Mouse (Mus musculus) adrenal gland, adult 8-10 months (tissue): ENCODE data around the gene 1300017J02Rik. TPM values are rescaled to one million over a fixed set of nuclear protein-coding genes. Genes with fewer than 3 reads are reported as not detected.

Experiments
- DNase-seq: peaks from one replicate; pipeline ENCODE4 v3.0.0; 2022
- total RNA-seq, 4 experiments: library from RNA; stranded (reverse); gene quantifications; 2 replicates each; pipeline ENCODE4 v1.2.4; 2022

Gene 1300017J02Rik
- total RNA-seq, 4 experiments from 2014 or later: 0.56 to 1.6 (median 1.3) TPM; not detected in 1

GRCm38 (mm10) chr9:103271104-103271503 is 33.8 kb downstream of the 1300017J02Rik start:
- DNase-seq: no peak

GRCm38 (mm10) chr9:103265778-103266177 is 39.1 kb downstream of the 1300017J02Rik start:
- no peak for DNase-seq

GRCm38 (mm10) chr9:103252906-103253305 is 52.0 kb downstream of the 1300017J02Rik start:
- DNase-seq: no peak

- peak; percentile 15 for DNase-seq
These were observed 56.3 kb downstream of the 1300017J02Rik start for GRCm38 (mm10) chr9:103248618-103249017.

- DNase-seq: no peak
These were observed 58.2 kb downstream of the 1300017J02Rik start for GRCm38 (mm10) chr9:103246526-103247168.

GRCm38 (mm10) chr9:103243640-103244039 is 61.2 kb downstream of the 1300017J02Rik start:
- DNase-seq: no peak

GRCm38 (mm10) chr9:103241206-103241605 is 63.7 kb downstream of the 1300017J02Rik start:
- DNase-seq: no peak

GRCm38 (mm10) chr9:103239471-103239870 is 65.4 kb downstream of the 1300017J02Rik start:
- no peak for DNase-seq

- DNase-seq: no peak
These were observed 70.2 kb downstream of the 1300017J02Rik start for GRCm38 (mm10) chr9:103234565-103235165.

GRCm38 (mm10) chr9:103234059-103234458 is 70.8 kb downstream of the 1300017J02Rik start:
- no peak for DNase-seq

GRCm38 (mm10) chr9:103233006-103233395 is 71.9 kb downstream of the 1300017J02Rik start:
- DNase-seq: no peak

- DNase-seq: no peak
These were observed 72.5 kb downstream of the 1300017J02Rik start for GRCm38 (mm10) chr9:103232232-103233005.

- DNase-seq: peak; percentile 45
These were observed 74.5 kb downstream of the 1300017J02Rik start, which contains the start of the genes Gm20425 and Trf for GRCm38 (mm10) chr9:103230151-103230951. Gene Gm20425 (minus strand): TSS chr9:103230307. Gene Trf (minus strand): TSS chr9:103230444.

GRCm38 (mm10) chr9:103229037-103229867 is 75.6 kb downstream of the 1300017J02Rik start:
- no peak for DNase-seq

GRCm38 (mm10) chr9:103228370-103229003 is 76.4 kb downstream of the 1300017J02Rik start:
- no peak for DNase-seq

- no peak for DNase-seq
These were observed 77.1 kb downstream of the 1300017J02Rik start for GRCm38 (mm10) chr9:103227760-103228159.

GRCm38 (mm10) chr9:103226806-103227205 is 78.1 kb downstream of the 1300017J02Rik start:
- DNase-seq: no peak

- DNase-seq: no peak
These were observed 79.4 kb downstream of the 1300017J02Rik start for GRCm38 (mm10) chr9:103225464-103225863.

- DNase-seq: no peak
These were observed 80.2 kb downstream of the 1300017J02Rik start for GRCm38 (mm10) chr9:103224721-103225120.

- DNase-seq: no peak
These were observed 90.6 kb downstream of the 1300017J02Rik start for GRCm38 (mm10) chr9:103214281-103214680.

GRCm38 (mm10) chr9:103213631-103214030 is 91.3 kb downstream of the 1300017J02Rik start:
- DNase-seq: no peak
